Mouse (Mus musculus): ENCODE data around the gene Kif14. TPM values are rescaled to one million over a fixed set of nuclear protein-coding genes. Genes with fewer than 3 reads are reported as not detected.
"Not testable (repeated sequence)": the region's sequence is repeated elsewhere in the genome, so short reads cannot be mapped to it uniquely, and the experiment has no call there.

Kif14 gene
- total and polyA plus RNA-seq, 3 experiments: 1.9 to 56.7 (median 33.9) TPM

- Histone ChIP-seq H3K36me3 (replicated peaks) (peaks cover 27% of the 10 kb centered on the region), H3K9me3 (replicated peaks) (no peaks in the 10 kb centered on the region), H3K4me1 (ENCODE audit: insufficient read depth, low read depth, low read length) (peaks cover 37% of the 10 kb centered on the region), H3K27me3 (ENCODE audit: insufficient read depth, low read length) (peaks cover 11% of the 10 kb centered on the region), H3K4me3 (ENCODE audit: low read depth, low read length) (no peak overlapping the region)
- TF ChIP-seq GATA2 (IDR thresholded peaks at IDR 0.05; ENCODE audit: borderline replicate concordance, low read depth, low read length): no peak
- TF ChIP-seq TAL1 (conservative IDR thresholded peaks at IDR 0.05; ENCODE audit: low read depth, low read length): no peak
- no peak for TF ChIP-seq GATA1 (IDR thresholded peaks at IDR 0.05; ENCODE audit: borderline replicate concordance, low read length)
- no peak for TF ChIP-seq POLR2AphosphoS5 (IDR thresholded peaks at IDR 0.05; ENCODE audit: insufficient replicate concordance, low read depth, low read length)
- no peak for TF ChIP-seq CTCF (IDR thresholded peaks at IDR 0.05; ENCODE audit: low read depth, low read length)
- ATAC-seq (ENCODE audit: extremely low read depth, insufficient number of reproducible peaks, low FRiP score, poor library complexity, severe bottlenecking): no peak
- DNase-seq (ENCODE audit: low spot score): no peak
Measured at GRCm38 (mm10) chr1:136465168-136465567, 975 bp upstream of the Kif14 start.

- no peak for TF ChIP-seq TAL1 (conservative IDR thresholded peaks at IDR 0.05; ENCODE audit: low read depth, low read length)
- no peak for TF ChIP-seq POLR2AphosphoS5 (IDR thresholded peaks at IDR 0.05; ENCODE audit: insufficient replicate concordance, low read depth, low read length)
- TF ChIP-seq GATA1 (IDR thresholded peaks at IDR 0.05; ENCODE audit: borderline replicate concordance, low read length): no peak
- no peak for TF ChIP-seq CTCF (IDR thresholded peaks at IDR 0.05; ENCODE audit: low read depth, low read length)
- TF ChIP-seq GATA2 (IDR thresholded peaks at IDR 0.05; ENCODE audit: borderline replicate concordance, low read depth, low read length): no peak
- no peaks in the 10 kb centered on the region for H3K27me3 ChIP-seq (ENCODE audit: insufficient read depth, low read length)
- peaks cover 67% of the 10 kb centered on the region for H3K36me3 ChIP-seq (replicated peaks)
- H3K4me1 ChIP-seq (ENCODE audit: insufficient read depth, low read depth, low read length): peaks cover 39% of the 10 kb centered on the region
- H3K4me3 ChIP-seq (ENCODE audit: low read depth, low read length): no peak overlapping the region; the same call in 1 of the 2 replicates
- no peaks in the 10 kb centered on the region for H3K9me3 ChIP-seq (replicated peaks)
- DNase-seq (ENCODE audit: low spot score) (no peak), ATAC-seq (ENCODE audit: extremely low read depth, insufficient number of reproducible peaks, low FRiP score, poor library complexity, severe bottlenecking) (no peak)
Measured at GRCm38 (mm10) chr1:136469408-136469807, 3.3 kb downstream of the Kif14 start.

GRCm38 (mm10) chr1:136470471-136470870 is 4.3 kb downstream of the Kif14 start:
- TF ChIP-seq GATA1 (IDR thresholded peaks at IDR 0.05; ENCODE audit: borderline replicate concordance, low read length) (no peak), CTCF (IDR thresholded peaks at IDR 0.05; ENCODE audit: low read depth, low read length) (no peak), TAL1 (conservative IDR thresholded peaks at IDR 0.05; ENCODE audit: low read depth, low read length) (no peak), POLR2AphosphoS5 (IDR thresholded peaks at IDR 0.05; ENCODE audit: insufficient replicate concordance, low read depth, low read length) (no peak), GATA2 (IDR thresholded peaks at IDR 0.05; ENCODE audit: borderline replicate concordance, low read depth, low read length) (no peak)
- DNase-seq (ENCODE audit: low spot score) (no peak), ATAC-seq (ENCODE audit: extremely low read depth, insufficient number of reproducible peaks, low FRiP score, poor library complexity, severe bottlenecking) (no peak)
- Histone ChIP-seq H3K9me3 (replicated peaks) (no peaks in the 10 kb centered on the region), H3K27me3 (ENCODE audit: insufficient read depth, low read length) (no peaks in the 10 kb centered on the region), H3K4me3 (ENCODE audit: low read depth, low read length) (no peak overlapping the region), H3K36me3 (replicated peaks) (peaks cover 76% of the 10 kb centered on the region), H3K4me1 (ENCODE audit: insufficient read depth, low read depth, low read length) (peaks cover 39% of the 10 kb centered on the region)

- DNase-seq (ENCODE audit: low spot score): no peak
- TF ChIP-seq CTCF (IDR thresholded peaks at IDR 0.05; ENCODE audit: low read depth, low read length): no peak
- no peak for TF ChIP-seq TAL1 (conservative IDR thresholded peaks at IDR 0.05; ENCODE audit: low read depth, low read length)
- TF ChIP-seq POLR2AphosphoS5 (IDR thresholded peaks at IDR 0.05; ENCODE audit: insufficient replicate concordance, low read depth, low read length): no peak
- TF ChIP-seq GATA1 (IDR thresholded peaks at IDR 0.05; ENCODE audit: borderline replicate concordance, low read length): no peak
- TF ChIP-seq GATA2 (IDR thresholded peaks at IDR 0.05; ENCODE audit: borderline replicate concordance, low read depth, low read length): no peak
- no peak for ATAC-seq (ENCODE audit: extremely low read depth, insufficient number of reproducible peaks, low FRiP score, poor library complexity, severe bottlenecking)
- H3K27me3 ChIP-seq (ENCODE audit: insufficient read depth, low read length): no peaks in the 10 kb centered on the region
- peaks cover 89% of the 10 kb centered on the region for H3K36me3 ChIP-seq (replicated peaks)
- H3K4me3 ChIP-seq (ENCODE audit: low read depth, low read length): no peak overlapping the region
- no peaks in the 10 kb centered on the region for H3K4me1 ChIP-seq (ENCODE audit: insufficient read depth, low read depth, low read length)
- no peaks in the 10 kb centered on the region for H3K9me3 ChIP-seq (replicated peaks)
Measured at GRCm38 (mm10) chr1:136491681-136492080, 25.5 kb downstream of the Kif14 start.

GRCm38 (mm10) chr1:136492232-136492631 is 26.1 kb downstream of the Kif14 start:
- peaks cover 89% of the 10 kb centered on the region for H3K36me3 ChIP-seq (replicated peaks)
- DNase-seq (ENCODE audit: low spot score) (no peak), ATAC-seq (ENCODE audit: extremely low read depth, insufficient number of reproducible peaks, low FRiP score, poor library complexity, severe bottlenecking) (no peak)
- no peak overlapping the region for H3K4me3 ChIP-seq (ENCODE audit: low read depth, low read length)
- H3K9me3 ChIP-seq (replicated peaks): no peaks in the 10 kb centered on the region
- TF ChIP-seq CTCF (IDR thresholded peaks at IDR 0.05; ENCODE audit: low read depth, low read length) (no peak), POLR2AphosphoS5 (IDR thresholded peaks at IDR 0.05; ENCODE audit: insufficient replicate concordance, low read depth, low read length) (no peak)
- H3K27me3 ChIP-seq (ENCODE audit: insufficient read depth, low read length): no peaks in the 10 kb centered on the region
- no peaks in the 10 kb centered on the region for H3K4me1 ChIP-seq (ENCODE audit: insufficient read depth, low read depth, low read length)

- no peak for DNase-seq (ENCODE audit: low spot score)
- Histone ChIP-seq H3K36me3 (replicated peaks) (peaks cover 80% of the 10 kb centered on the region), H3K4me3 (ENCODE audit: low read depth, low read length) (no peak overlapping the region), H3K4me1 (ENCODE audit: insufficient read depth, low read depth, low read length) (no peaks in the 10 kb centered on the region), H3K27me3 (ENCODE audit: insufficient read depth, low read length) (no peaks in the 10 kb centered on the region), H3K9me3 (replicated peaks) (peaks cover 3% of the 10 kb centered on the region; the same call in 1 of the 2 replicates)
- TF ChIP-seq POLR2AphosphoS5 (IDR thresholded peaks at IDR 0.05; ENCODE audit: insufficient replicate concordance, low read depth, low read length): no peak
- ATAC-seq (ENCODE audit: extremely low read depth, insufficient number of reproducible peaks, low FRiP score, poor library complexity, severe bottlenecking): no peak
Measured at GRCm38 (mm10) chr1:136499317-136499716, 33.2 kb downstream of the Kif14 start.

- no peak for TF ChIP-seq GATA1 (IDR thresholded peaks at IDR 0.05; ENCODE audit: borderline replicate concordance, low read length)
- TF ChIP-seq GATA2 (IDR thresholded peaks at IDR 0.05; ENCODE audit: borderline replicate concordance, low read depth, low read length): no peak
- TF ChIP-seq POLR2AphosphoS5 (IDR thresholded peaks at IDR 0.05; ENCODE audit: insufficient replicate concordance, low read depth, low read length): no peak
- TF ChIP-seq CTCF (IDR thresholded peaks at IDR 0.05; ENCODE audit: low read depth, low read length): no peak
- TF ChIP-seq TAL1 (conservative IDR thresholded peaks at IDR 0.05; ENCODE audit: low read depth, low read length): no peak
- no peaks in the 10 kb centered on the region for H3K27me3 ChIP-seq (ENCODE audit: insufficient read depth, low read length)
- ATAC-seq (ENCODE audit: extremely low read depth, insufficient number of reproducible peaks, low FRiP score, poor library complexity, severe bottlenecking) (no peak), DNase-seq (ENCODE audit: low spot score) (no peak)
- no peak overlapping the region for H3K4me3 ChIP-seq (ENCODE audit: low read depth, low read length)
- peaks cover 3% of the 10 kb centered on the region; the same call in 1 of the 2 replicates for H3K9me3 ChIP-seq (replicated peaks)
- peaks cover 78% of the 10 kb centered on the region for H3K36me3 ChIP-seq (replicated peaks)
- H3K4me1 ChIP-seq (ENCODE audit: insufficient read depth, low read depth, low read length): no peaks in the 10 kb centered on the region
Measured at GRCm38 (mm10) chr1:136502936-136503335, 36.8 kb downstream of the Kif14 start.

- not testable (repeated sequence) for H3K9me3 ChIP-seq (replicated peaks); DNase-seq (ENCODE audit: low spot score); ATAC-seq (ENCODE audit: extremely low read depth, insufficient number of reproducible peaks, low FRiP score, poor library complexity, severe bottlenecking); H3K27me3 ChIP-seq (ENCODE audit: insufficient read depth, low read length); H3K4me3 ChIP-seq (ENCODE audit: low read depth, low read length); H3K4me1 ChIP-seq (ENCODE audit: insufficient read depth, low read depth, low read length)
- H3K36me3 ChIP-seq (replicated peaks): peaks cover 80% of the 10 kb centered on the region
Measured at GRCm38 (mm10) chr1:136506255-136506654, 40.1 kb downstream of the Kif14 start.

All from G1E (cell line).